Mouse (Mus musculus): ENCODE measurements at regions not wholly inside any gene's neighbourhood (a gene's known extent, or its start where the extent isn't known, plus 50 kb on each side); places are given as distances from the start of the nearest gene placed in this dataset.

DNA sequence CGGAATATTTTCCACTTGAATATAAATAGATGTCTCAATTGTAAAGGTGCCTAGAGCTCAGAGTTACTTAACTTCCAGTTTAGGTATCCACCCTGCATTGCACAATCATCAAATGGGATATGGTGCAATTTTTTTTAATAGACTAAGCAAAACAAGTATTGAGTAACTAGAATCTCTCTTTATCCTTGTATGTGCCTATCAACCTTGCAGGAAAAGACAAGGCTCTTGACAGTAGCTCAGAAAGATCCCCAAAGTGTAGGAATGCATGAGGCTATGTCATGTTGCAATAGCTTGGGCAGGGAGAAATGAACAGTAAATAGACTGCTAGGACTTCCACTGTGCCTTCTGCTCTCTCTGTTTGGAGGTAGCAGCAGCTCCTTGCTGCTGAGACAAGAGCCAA, 225.6 kb upstream of the Trib2 start:
- no peak for ATAC-seq (ENCODE audit: insufficient number of reproducible peaks, low FRiP score, low TSS enrichment)

GRCm38 (mm10) chr12:16041129-16041528, 224.4 kb upstream of the Trib2 start:
- ATAC-seq (ENCODE audit: insufficient number of reproducible peaks, low FRiP score, low TSS enrichment) = no peak

DNA sequence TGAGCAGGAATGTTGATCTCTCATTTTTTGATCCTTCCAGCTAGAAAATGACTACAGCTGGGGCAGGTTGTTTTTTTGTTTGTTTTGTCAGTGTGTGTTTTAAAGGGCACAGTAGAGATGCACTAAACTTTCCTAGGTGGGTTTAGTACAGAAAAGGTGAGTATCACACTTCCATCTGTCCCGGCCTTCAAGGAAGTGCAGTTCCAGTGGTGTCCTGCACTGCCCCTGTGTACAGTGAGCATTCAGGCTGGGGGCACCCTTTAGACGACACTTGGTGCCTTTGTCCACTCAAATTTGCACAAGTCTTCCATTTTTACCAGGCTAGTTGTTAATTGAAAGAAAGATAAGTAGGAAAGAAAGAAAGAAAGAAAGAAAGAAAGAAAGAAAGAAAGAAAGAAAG, 218.8 kb upstream of the Trib2 start:
- no peak for ATAC-seq (ENCODE audit: insufficient number of reproducible peaks, low FRiP score, low TSS enrichment)

GRCm38 (mm10) chr12:16034691-16035515, 218.2 kb upstream of the Trib2 start:
- ATAC-seq (ENCODE audit: insufficient number of reproducible peaks, low FRiP score, low TSS enrichment) = no peak

GRCm38 (mm10) chr12:16026654-16027053, 209.9 kb upstream of the Trib2 start:
- no peak for ATAC-seq (ENCODE audit: insufficient number of reproducible peaks, low FRiP score, low TSS enrichment)

DNA sequence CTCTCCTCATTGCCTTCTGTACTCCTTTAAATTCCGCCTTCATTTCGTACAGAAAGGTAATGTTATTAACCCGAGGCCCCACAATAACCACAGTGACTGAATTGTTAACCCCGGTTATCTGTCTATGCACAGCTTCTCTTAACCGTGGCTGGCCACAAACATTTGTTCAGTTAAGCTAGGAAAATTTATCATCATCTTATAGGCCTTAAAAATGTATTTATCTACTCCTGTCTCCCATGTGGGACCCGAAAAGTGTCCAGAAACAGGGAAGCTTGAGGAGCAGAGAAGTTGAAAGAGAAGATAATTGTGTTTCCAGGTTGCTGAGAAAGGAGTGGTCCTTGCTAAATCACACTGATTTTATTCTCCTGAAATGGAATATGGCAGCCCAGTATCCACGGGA, 206.6 kb upstream of the Trib2 start:
- ATAC-seq (ENCODE audit: insufficient number of reproducible peaks, low FRiP score, low TSS enrichment) = no peak

DNA sequence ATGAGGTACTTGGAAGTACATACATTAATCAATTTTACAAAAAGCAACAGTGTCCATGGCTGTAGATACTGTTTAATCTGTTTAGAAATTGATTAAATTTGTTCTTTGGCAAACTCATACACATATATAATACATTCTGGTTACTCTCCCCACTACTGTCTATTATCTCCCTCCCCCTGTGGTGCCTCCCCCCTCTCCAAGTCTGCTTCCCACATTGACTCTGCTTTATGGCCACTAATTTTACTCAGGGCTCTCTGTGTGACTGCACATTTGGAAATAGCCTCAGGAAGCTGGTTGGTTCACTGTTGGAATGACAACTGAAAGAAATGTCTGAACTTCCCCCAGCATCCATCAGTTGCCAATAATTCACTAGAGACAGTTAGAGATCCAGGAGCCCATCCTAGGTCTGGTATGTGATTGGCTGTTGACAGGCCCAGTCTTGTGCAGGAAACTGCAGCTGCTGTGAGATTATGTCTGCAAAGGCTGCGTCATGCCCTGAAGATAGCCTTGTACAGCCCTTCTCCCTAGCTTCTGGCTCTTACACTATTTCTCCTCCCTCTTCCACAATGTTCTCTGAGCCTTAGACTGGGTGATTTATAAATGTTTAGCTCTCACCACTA, 204.6 kb upstream of the Trib2 start:
- no peak for ATAC-seq (ENCODE audit: insufficient number of reproducible peaks, low FRiP score, low TSS enrichment)

- no peak for ATAC-seq (ENCODE audit: insufficient number of reproducible peaks, low FRiP score, low TSS enrichment)
These were observed 201.5 kb upstream of the Trib2 start for GRCm38 (mm10) chr12:16018237-16018636.

DNA sequence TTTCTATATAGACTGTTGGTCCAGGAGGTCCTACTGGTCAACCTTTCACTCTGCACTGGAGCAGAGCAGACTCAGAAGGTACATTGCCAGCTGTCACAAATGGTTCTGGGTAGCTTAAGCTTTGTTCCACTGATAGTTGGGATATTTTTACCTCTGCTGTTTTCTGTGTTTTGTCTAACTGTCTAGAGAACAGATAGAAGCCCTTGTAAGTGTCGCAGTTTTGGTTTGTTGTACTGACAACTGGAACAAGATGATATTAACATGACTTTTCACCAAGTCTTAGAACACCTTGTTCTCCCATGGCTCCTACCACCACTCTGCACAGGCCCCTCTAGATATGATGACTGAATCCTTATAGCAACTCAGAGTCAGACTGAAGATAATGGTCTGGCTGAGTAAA, 199.9 kb upstream of the Trib2 start:
- ATAC-seq (ENCODE audit: insufficient number of reproducible peaks, low FRiP score, low TSS enrichment) = no peak

DNA sequence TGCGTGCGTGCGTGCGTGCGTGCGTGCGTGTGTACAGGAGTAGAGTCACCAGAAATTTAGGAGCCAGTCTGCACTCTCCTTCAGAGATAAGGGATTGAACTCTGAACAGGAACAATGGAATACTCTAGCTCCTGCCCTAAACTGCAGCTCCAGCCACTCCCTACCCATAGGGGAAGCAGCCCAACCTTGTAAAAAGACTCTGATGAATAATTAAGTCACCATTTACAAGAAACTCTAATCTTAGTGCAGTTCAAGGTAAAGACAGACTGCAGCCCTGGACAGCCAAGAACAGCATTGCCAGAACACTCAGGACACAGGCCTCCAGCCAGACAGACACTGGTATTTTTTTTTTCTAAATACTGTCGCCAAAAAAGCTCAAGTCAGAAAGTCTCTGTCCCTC, 198.9 kb upstream of the Trib2 start:
- ATAC-seq (ENCODE audit: insufficient number of reproducible peaks, low FRiP score, low TSS enrichment) = no peak

GRCm38 (mm10) chr12:16014679-16015078, 198.0 kb upstream of the Trib2 start:
- no peak for ATAC-seq (ENCODE audit: insufficient number of reproducible peaks, low FRiP score, low TSS enrichment)

DNA sequence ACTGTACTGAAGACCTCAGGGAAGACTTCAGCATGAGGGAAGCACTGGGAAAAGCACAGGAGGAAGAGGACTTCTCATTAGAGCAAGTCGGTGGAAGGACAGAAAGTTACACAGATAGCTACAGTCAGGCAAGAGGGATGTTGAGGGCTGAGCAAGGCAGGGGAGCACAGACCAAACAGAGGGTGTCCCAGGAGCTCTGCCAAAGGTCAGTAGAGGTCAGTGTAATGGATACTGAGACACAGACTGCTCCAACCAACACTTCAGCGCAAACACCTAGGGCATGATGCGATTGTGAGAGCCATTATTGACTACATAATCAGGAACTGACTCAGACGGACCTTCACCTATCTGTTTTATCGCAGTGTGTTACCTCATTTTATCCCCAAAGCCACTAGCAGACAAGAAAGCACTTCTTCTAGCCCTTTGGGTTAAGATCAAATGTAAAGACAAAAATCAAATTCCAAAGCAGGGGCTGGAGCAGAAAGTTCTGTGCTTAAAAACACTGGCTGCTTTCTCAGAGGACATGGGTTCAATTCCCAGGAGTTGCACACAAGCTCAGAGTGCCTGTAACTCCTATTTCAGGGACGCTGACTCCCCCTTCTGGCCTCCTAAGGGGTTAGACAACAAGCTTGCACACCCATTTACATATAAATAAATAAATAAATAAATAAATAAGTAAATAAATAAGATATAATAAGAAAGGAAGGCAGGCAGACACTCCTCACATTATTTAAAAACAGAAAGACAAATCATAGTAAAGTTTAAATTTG, 197.3 kb upstream of the Trib2 start:
- no peak for ATAC-seq (ENCODE audit: insufficient number of reproducible peaks, low FRiP score, low TSS enrichment)

GRCm38 (mm10) chr12:16013354-16013753, 196.6 kb upstream of the Trib2 start:
- no peak for ATAC-seq (ENCODE audit: insufficient number of reproducible peaks, low FRiP score, low TSS enrichment)

DNA sequence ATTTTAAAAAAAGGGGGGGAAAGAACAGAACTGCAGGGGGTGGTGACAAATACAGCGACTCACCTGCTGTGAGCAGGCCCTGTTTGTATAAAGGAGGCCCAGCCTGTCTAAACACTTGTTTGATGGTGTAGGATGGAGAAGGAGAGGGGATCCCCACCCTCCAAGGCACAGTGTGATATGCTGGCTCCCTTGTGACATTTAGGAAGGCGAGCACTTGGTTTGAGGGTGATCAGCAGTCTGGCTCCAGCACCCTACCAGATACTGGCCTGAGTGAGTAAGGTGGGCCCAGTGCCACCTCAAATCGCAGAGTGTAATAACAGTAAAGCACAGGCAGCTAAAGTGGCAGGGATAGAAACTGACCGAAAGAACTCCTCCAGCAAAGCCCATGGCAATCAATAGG, 195.4 kb upstream of the Trib2 start:
- no peak for ATAC-seq (ENCODE audit: insufficient number of reproducible peaks, low FRiP score, low TSS enrichment)

- no peak for ATAC-seq (ENCODE audit: insufficient number of reproducible peaks, low FRiP score, low TSS enrichment)
These were observed 193.3 kb upstream of the Trib2 start for GRCm38 (mm10) chr12:16009822-16010620.

- ATAC-seq (ENCODE audit: insufficient number of reproducible peaks, low FRiP score, low TSS enrichment) = no peak
These were observed 192.2 kb upstream of the Trib2 start for GRCm38 (mm10) chr12:16008763-16009515.

GRCm38 (mm10) chr12:16008261-16008660, 191.5 kb upstream of the Trib2 start:
- no peak for ATAC-seq (ENCODE audit: insufficient number of reproducible peaks, low FRiP score, low TSS enrichment)

DNA sequence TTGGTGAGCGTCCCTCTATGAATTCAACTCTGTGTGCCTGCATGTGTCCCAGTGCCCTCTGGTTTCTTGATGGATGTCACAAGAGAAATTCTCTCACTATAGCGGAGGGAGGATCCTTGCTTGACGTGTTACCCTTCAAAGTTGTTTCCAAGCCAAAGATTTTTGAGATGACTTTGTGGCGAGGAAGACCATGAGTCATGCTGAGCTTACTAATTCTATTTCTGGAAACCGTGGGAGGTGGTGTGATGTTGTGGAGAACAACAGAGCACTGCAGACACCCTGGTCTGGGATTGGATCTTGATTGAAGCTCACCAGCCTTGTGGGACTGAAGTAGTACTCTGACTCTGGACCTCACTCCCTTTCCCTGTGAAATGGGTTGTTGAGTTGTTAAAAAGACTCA, 190.0 kb upstream of the Trib2 start:
- ATAC-seq (ENCODE audit: insufficient number of reproducible peaks, low FRiP score, low TSS enrichment) = no peak

DNA sequence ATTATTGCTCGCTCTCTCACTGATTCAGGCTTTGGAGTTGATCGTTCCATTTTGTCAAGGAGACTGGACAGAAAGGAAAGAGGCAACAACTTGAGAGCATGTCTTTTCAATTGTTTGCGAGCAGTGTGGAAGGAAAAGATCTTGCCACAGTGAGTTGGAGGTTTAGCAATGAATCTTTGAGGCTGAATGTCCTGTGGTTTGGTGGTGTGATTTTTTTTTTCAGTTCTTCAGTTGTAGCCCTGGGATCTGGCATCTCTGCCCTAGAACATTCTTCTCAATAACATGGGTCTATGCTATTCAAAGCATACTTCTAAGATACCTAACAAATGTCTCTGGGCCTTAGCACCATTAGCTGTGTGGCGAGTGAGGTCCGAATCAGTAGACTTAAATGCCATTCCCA, 189.6 kb upstream of the Trib2 start:
- ATAC-seq (ENCODE audit: insufficient number of reproducible peaks, low FRiP score, low TSS enrichment) = no peak

DNA sequence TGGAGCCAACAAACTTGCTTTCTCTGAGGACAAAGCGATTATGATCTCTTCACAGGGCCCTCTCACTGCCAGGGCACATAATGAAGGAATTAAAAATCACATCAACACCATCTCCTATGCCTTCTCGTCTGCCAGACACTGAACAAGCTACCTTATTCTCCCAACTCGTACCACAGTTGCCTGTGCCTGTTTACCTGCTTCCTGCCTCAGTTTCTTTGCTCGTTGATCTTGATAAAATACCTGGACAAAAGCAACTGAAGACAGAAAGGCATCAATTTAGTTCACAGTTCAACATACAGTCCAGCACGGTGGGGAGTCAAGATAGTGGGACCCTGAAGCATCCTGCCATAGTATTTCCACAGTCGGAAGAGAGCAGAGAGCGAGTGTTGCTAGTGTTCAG, 185.1 kb upstream of the Trib2 start:
- ATAC-seq (ENCODE audit: insufficient number of reproducible peaks, low FRiP score, low TSS enrichment) = no peak

Measured in cerebellum, adult (tissue).